Mouse (Mus musculus): ENCODE results near the gene Ric8a. TPM values are rescaled to one million over a fixed set of nuclear protein-coding genes. Genes with fewer than 3 reads are reported as not detected.

The Ric8a gene
- polyA plus RNA-seq, 2 experiments, result 70.3 to 74.0 TPM

- H3K4me1 ChIP-seq (ENCODE audit: control insufficient read depth, insufficient read depth, low read length), result no peaks in the 10 kb centered on the region
- H3K9me3 ChIP-seq (ENCODE audit: control insufficient read depth, low read length), result no peaks in the 10 kb centered on the region
- ATAC-seq (ENCODE audit: low FRiP score, low read depth), result no peak
- no peak within 1 kb of the TSS for H3K4me2 ChIP-seq (replicated peaks; ENCODE audit: low read depth, low read length, severe bottlenecking)
- peaks cover 24% of the 10 kb centered on the region for H3K36me3 ChIP-seq (ENCODE audit: control insufficient read depth, insufficient read depth, low read length)
- H3K9ac ChIP-seq (ENCODE audit: low read depth, low read length, severe bottlenecking), result no peak within 1 kb of the TSS
- no peak for TF ChIP-seq POLR2A (IDR thresholded peaks at IDR 0.05; ENCODE audit: borderline replicate concordance, extremely low read depth, insufficient read depth, insufficient read length)
- H3K4me3 ChIP-seq (replicated peaks; ENCODE audit: low read length), result no peak within 1 kb of the TSS
- DNase-seq (ENCODE audit: low spot score), result peak; percentile 45
- no peaks in the 10 kb centered on the region for H3K27me3 ChIP-seq (ENCODE audit: control insufficient read depth, insufficient read depth, low read length)
- WGBS, result 68% methylated on average over 11 of the region's 11 CpGs
- no peak within 1 kb of the TSS for H3K27ac ChIP-seq (replicated peaks; ENCODE audit: low read depth, low read length)
These were observed 8.8 kb upstream of the Ric8a start, which contains the start of gene Odf3 for GRCm38 (mm10) chr7:140847755-140848580. TSS of gene Odf3 (plus strand) at chr7:140847805.

- no peak for DNase-seq (ENCODE audit: low spot score)
These were observed 8.2 kb upstream of the Ric8a start for GRCm38 (mm10) chr7:140848591-140848990.

GRCm38 (mm10) chr7:140851916-140852315, 4.8 kb upstream of the Ric8a start:
- peaks cover 6% of the 10 kb centered on the region for H3K4me1 ChIP-seq (ENCODE audit: control insufficient read depth, insufficient read depth, low read length)
- 95% methylated on average over 4 of the region's 4 CpGs for WGBS

More at GRCm38 (mm10) chr7:140848591-140848990, 8.2 kb upstream of the Ric8a start:
- no peaks in the 10 kb centered on the region for H3K9me3 ChIP-seq (ENCODE audit: control insufficient read depth, low read length)
- H3K27ac ChIP-seq (replicated peaks; ENCODE audit: low read depth, low read length), result no peak overlapping the region
- no peak overlapping the region for H3K9ac ChIP-seq (ENCODE audit: low read depth, low read length, severe bottlenecking)
- peaks cover 31% of the 10 kb centered on the region for H3K36me3 ChIP-seq (ENCODE audit: control insufficient read depth, insufficient read depth, low read length)
- 86% methylated on average over 10 of the region's 10 CpGs for WGBS
- no peaks in the 10 kb centered on the region for H3K27me3 ChIP-seq (ENCODE audit: control insufficient read depth, insufficient read depth, low read length)
- no peaks in the 10 kb centered on the region for H3K4me1 ChIP-seq (ENCODE audit: control insufficient read depth, insufficient read depth, low read length)
- no peak for TF ChIP-seq POLR2A (IDR thresholded peaks at IDR 0.05; ENCODE audit: borderline replicate concordance, extremely low read depth, insufficient read depth, insufficient read length)
- H3K4me2 ChIP-seq (replicated peaks; ENCODE audit: low read depth, low read length, severe bottlenecking), result no peak overlapping the region
- H3K4me3 ChIP-seq (replicated peaks; ENCODE audit: low read length), result no peak overlapping the region
- no peak for ATAC-seq (ENCODE audit: low FRiP score, low read depth)

GRCm38 (mm10) chr7:140853386-140853785, 3.4 kb upstream of the Ric8a start:
- ATAC-seq (ENCODE audit: low FRiP score, low read depth), result no peak
- no peak for DNase-seq (ENCODE audit: low spot score)
- H3K36me3 ChIP-seq (ENCODE audit: control insufficient read depth, insufficient read depth, low read length), result peaks cover 42% of the 10 kb centered on the region
- H3K27ac ChIP-seq (replicated peaks; ENCODE audit: low read depth, low read length), result no peak overlapping the region
- no peak overlapping the region for H3K4me3 ChIP-seq (replicated peaks; ENCODE audit: low read length)
- H3K4me2 ChIP-seq (replicated peaks; ENCODE audit: low read depth, low read length, severe bottlenecking), result no peak overlapping the region
- no peaks in the 10 kb centered on the region for H3K27me3 ChIP-seq (ENCODE audit: control insufficient read depth, insufficient read depth, low read length)
- H3K9ac ChIP-seq (ENCODE audit: low read depth, low read length, severe bottlenecking), result no peak overlapping the region
- H3K4me1 ChIP-seq (ENCODE audit: control insufficient read depth, insufficient read depth, low read length), result peaks cover 14% of the 10 kb centered on the region
- TF ChIP-seq POLR2A (IDR thresholded peaks at IDR 0.05; ENCODE audit: borderline replicate concordance, extremely low read depth, insufficient read depth, insufficient read length), result no peak
- no peaks in the 10 kb centered on the region for H3K9me3 ChIP-seq (ENCODE audit: control insufficient read depth, low read length)
- WGBS, result 85% methylated on average over 9 of the region's 9 CpGs

More at GRCm38 (mm10) chr7:140851916-140852315, 4.8 kb upstream of the Ric8a start:
- H3K4me3 ChIP-seq (replicated peaks; ENCODE audit: low read length), result no peak overlapping the region
- no peak for DNase-seq (ENCODE audit: low spot score)
- no peak overlapping the region for H3K4me2 ChIP-seq (replicated peaks; ENCODE audit: low read depth, low read length, severe bottlenecking)
- no peak for ATAC-seq (ENCODE audit: low FRiP score, low read depth)
- no peak overlapping the region for H3K27ac ChIP-seq (replicated peaks; ENCODE audit: low read depth, low read length)
- peaks cover 42% of the 10 kb centered on the region for H3K36me3 ChIP-seq (ENCODE audit: control insufficient read depth, insufficient read depth, low read length)
- no peaks in the 10 kb centered on the region for H3K9me3 ChIP-seq (ENCODE audit: control insufficient read depth, low read length)
- H3K27me3 ChIP-seq (ENCODE audit: control insufficient read depth, insufficient read depth, low read length), result no peaks in the 10 kb centered on the region
- no peak for TF ChIP-seq POLR2A (IDR thresholded peaks at IDR 0.05; ENCODE audit: borderline replicate concordance, extremely low read depth, insufficient read depth, insufficient read length)
- no peak overlapping the region for H3K9ac ChIP-seq (ENCODE audit: low read depth, low read length, severe bottlenecking)

- Histone ChIP-seq H3K9me3 (ENCODE audit: control insufficient read depth, low read length) (no peaks in the 10 kb centered on the region), H3K27me3 (ENCODE audit: control insufficient read depth, insufficient read depth, low read length) (no peaks in the 10 kb centered on the region), H3K4me2 (replicated peaks; ENCODE audit: low read depth, low read length, severe bottlenecking) (peak overlapping the region; percentile 98; the same call in 1 of the 2 replicates), H3K4me1 (ENCODE audit: control insufficient read depth, insufficient read depth, low read length) (peaks cover 19% of the 10 kb centered on the region), H3K9ac (ENCODE audit: low read depth, low read length, severe bottlenecking) (no peak overlapping the region), H3K4me3 (replicated peaks; ENCODE audit: low read length) (no peak overlapping the region; the same call in 1 of the 2 replicates), H3K36me3 (ENCODE audit: control insufficient read depth, insufficient read depth, low read length) (peaks cover 50% of the 10 kb centered on the region), H3K27ac (replicated peaks; ENCODE audit: low read depth, low read length) (no peak overlapping the region)
- DNase-seq (ENCODE audit: low spot score) (no peak), ATAC-seq (ENCODE audit: low FRiP score, low read depth) (no peak)
- TF ChIP-seq POLR2A (IDR thresholded peaks at IDR 0.05; ENCODE audit: borderline replicate concordance, extremely low read depth, insufficient read depth, insufficient read length), result no peak
- WGBS, result 94% methylated on average over 18 of the region's 18 CpGs
These were observed 2.3 kb upstream of the Ric8a start for GRCm38 (mm10) chr7:140854483-140854882.

All from limb, embryonic 14.5 days (tissue).